Mouse (Mus musculus) E14TG2a.4 (cell line): ENCODE measurements at regions not wholly inside any gene's neighbourhood (a gene's known extent, or its start where the extent isn't known, plus 50 kb on each side); places are given as distances from the start of the nearest gene placed in this dataset.

Experiments
- CTCF ChIP-seq: conservative IDR thresholded peaks from 2 replicates; pipeline ENCODE4 v1.5.1; 2014; ENCODE audit warnings: low read length
- POU5F1 ChIP-seq: IDR thresholded peaks from 2 replicates; pipeline ENCODE4 v1.6.1; 2014; ENCODE audit warnings: low read length, borderline replicate concordance

GRCm38 (mm10) chr5:90052516-90052915, 169.4 kb upstream of the Adamts3 start:
- TF ChIP-seq CTCF, result no peak
- TF ChIP-seq POU5F1, result no peak
